Mouse (Mus musculus) liver, adult (tissue): ENCODE results near the gene Bfar.

Source experiments
- GATA4 ChIP-seq: IDR thresholded peaks from 2 replicates; pipeline ENCODE4 v1.6.1; 2014; ENCODE audit warnings: mild to moderate bottlenecking, low read length; ENCODE audit not compliant: insufficient replicate concordance

Gene Bfar

DNA sequence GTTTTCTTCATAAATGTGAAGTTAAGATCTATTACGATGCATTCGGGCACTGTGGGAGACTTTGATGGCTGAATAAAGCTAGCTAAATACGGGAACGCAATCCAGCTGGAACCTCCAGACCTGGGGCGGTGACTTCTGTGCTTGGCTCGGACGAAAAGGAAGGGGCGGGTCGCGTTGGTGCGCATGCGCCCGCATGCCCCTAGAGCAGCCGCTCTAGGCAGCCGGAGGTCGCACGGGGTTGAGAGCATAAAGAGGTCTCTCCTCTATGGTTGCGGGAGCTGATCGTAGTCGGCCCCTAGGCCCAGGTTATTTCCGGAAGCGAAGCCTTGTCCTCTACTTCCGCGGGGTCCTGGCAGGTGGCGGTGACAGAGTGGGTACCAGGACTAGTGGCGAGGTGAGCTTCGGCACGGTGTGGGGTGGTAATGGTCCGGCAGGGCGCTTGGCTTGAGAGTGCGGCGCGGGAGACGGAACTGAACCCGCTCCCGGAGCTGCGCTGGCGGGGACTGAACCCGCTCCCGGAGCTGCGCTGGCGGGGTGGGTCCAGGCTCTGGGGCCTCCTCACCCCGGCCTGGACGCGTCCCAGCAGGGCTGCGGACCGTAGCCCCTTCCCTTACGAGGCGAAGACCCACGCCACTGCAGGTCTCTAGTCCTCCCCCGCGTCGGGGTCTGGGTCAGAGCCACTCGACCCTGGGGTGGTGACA, at the start of gene Bfar, which contains the start of gene 3110001I22Rik:
Gene Bfar (plus strand): TSS at position 174 of the 701 bp plus-strand sequence.
Gene 3110001I22Rik (plus strand): TSS at position 245 of the 701 bp plus-strand sequence.
- peak; percentile 71; the same call in 1 of the 2 replicates for TF ChIP-seq GATA4

DNA sequence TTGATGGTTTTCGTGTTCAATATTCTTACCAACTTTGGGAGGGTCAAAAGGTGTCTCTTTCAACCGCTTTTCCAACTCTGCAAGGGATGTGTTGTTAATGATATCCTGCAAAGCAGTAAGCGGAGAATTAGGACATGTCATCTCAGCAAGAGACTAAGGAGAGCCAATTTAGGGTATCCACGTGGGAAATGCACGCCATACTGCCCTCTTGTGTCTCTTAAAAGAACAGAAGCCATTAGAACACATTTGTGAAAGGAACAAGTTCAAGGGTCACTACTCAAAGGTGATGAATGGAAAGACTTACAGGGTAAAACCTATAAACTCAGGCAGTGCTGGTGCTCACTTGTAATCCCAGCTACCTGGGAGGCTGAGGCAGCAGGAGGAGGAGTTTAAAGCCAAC, 43.3 kb upstream of the Bfar start:
- no peak for TF ChIP-seq GATA4

DNA sequence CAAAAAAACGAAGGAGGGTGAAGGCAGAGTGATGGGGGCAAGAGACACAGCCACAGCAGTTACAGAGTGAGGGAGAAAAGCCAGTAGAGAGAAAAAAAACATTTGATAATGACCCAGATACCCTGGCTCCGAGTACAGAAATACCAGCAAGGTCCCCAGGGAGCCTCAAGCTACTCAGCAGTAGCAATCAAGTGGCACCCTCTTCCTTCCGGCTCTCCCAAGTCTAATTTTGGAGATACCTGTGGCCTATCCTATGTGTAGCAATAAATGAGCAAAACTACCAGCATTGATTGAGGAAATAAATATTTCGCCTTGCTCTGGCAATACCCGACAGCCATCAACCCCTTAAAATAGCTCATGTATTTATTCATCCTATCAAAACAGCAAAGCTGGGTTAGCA, 32.1 kb upstream of the Bfar start:
- TF ChIP-seq GATA4 = no peak

DNA sequence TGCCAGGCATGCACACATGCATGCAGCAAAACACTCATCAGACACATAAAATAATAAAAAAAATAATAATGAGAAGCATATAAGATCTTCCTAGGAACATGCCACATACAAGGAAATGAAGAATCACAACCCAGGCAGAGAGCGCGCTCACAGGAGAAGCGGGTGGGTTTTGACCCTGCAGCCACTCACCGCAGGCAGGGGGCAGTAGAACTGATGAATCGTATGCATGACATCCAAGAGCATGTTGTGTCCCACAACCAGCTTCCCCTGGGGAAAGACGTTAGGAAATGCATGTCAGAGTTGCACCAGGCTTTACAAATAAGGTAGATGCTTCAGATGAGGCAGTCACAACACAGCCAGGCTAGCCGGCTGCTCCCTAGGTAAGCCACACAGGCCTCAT, 31.6 kb upstream of the Bfar start:
- TF ChIP-seq GATA4 = no peak

- no peak for TF ChIP-seq GATA4
Measured at GRCm38 (mm10) chr16:13644474-13644873, 27.2 kb upstream of the Bfar start.

DNA sequence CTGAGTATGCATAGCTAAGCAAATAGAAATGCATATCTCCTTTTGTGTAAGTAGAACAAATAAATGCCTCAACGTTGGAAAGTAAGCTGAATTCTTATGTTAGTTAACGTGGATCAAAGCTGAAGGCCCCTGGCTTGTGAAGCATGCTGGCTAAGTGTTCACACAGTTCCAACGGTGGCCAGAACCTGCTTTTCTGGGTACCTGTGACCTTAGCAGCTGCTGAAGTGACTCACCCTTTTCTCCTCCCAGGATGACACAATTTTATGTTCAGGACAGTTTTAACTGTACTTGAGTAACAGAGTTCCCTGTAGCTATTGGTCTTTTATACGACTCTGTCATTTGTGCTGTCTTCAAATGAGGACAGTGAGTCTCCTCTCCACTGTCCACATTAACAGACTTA, 25.7 kb upstream of the Bfar start:
- no peak for TF ChIP-seq GATA4

- TF ChIP-seq GATA4 = no peak
Measured at GRCm38 (mm10) chr16:13658886-13659285, 12.8 kb upstream of the Bfar start.

- no peak for TF ChIP-seq GATA4
Measured at GRCm38 (mm10) chr16:13660736-13661135, 10.9 kb upstream of the Bfar start.

DNA sequence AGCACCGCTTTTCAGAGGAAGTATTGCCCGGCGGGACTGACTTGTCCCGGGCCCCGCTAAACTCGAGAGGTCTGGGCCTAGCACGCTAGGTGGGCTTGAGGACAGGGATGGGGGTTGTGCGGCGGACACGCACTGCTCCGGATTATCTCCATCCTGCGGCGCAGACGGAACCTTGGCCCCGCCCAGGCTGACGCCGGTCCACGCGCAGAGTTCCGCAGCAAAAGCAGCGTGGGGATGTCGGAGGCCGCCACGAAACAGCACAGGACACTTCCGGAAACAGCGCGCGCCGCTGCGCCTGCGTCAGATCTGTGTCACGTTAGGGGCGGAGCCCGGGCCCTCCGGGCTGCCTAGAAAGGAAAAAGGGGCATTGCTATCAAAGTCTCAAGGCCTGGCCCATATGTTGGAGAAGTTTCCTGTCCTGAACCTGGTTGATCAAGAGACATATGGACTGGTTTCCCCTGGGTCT, 3.7 kb upstream of the Bfar start, which contains the start of gene Parn:
Gene Parn (minus strand): TSS at position 293 of the 466 bp plus-strand sequence.
- TF ChIP-seq GATA4 = peak; percentile 77; the same call in 1 of the 2 replicates

GRCm38 (mm10) chr16:13668402-13669108, 3.1 kb upstream of the Bfar start:
- TF ChIP-seq GATA4 = no peak

GRCm38 (mm10) chr16:13669282-13669681, 2.4 kb upstream of the Bfar start:
- TF ChIP-seq GATA4 = no peak

DNA sequence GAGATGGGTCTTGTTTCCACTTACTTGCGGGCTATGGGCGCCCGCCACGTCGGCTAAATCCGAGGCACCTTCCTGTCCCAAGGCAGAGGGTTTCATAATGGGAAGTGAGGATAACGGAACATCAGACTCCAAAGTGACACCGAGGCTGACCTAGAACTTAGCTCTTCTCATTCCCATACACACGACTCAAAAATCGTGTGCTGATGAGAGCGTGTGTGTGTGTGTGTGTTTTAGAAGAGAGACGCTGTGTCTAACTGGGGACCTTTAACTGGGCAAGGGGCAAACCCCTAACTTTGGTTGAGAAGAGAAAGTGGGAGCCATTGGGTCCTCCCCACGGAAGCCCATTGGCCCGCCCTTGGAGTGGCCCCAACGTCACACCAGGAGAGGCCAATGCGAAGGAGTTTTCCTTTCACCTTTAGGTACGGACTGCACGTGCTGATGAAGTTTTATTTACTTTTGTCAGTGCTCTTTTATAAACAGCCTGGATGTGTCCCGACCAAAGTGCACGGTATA, 784 bp downstream of the Bfar start:
- no peak for TF ChIP-seq GATA4

- TF ChIP-seq GATA4 = no peak
Measured at GRCm38 (mm10) chr16:13673114-13673513, 1.5 kb downstream of the Bfar start.

GRCm38 (mm10) chr16:13674511-13674910, 2.9 kb downstream of the Bfar start:
- TF ChIP-seq GATA4 = no peak

DNA sequence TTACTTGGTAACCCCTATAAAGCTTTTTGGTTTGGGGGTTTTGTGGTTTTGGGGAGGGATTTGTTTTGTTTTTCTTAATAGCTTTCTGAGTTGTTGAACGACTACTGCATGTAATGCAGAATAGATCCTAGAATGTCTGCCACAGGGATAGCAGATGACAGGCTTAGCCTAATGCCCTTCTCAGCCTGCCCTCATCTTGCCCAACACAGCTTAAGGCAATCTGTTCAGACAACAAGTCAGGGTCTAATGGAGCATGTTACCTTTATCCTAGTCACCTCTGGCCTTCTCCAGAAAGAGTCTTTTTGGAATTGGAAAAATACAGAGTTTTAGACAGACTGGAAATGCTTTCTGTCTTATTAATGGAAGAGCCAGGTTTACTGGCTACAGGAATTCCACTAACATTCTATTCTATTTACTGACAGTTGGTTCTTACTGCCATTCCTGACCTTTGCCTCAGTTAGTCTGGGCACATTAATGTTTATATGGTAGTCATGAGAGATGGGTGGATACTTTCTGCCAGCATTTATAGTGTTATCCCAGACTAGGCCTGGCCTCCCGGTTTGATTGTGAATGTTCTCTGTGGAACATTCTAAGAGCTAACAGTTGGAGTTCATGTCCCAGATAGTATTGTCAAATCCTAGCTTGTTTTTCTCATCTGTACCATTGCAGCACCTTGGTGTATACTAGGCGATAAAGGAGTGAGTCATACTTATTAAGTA, 7.1 kb downstream of the Bfar start:
- TF ChIP-seq GATA4 = no peak
